Mouse (Mus musculus): Measurements from ENCODE around the gene Tfe3.

GRCm38 (mm10) chrX:7722691-7723090 lies 39.7 kb upstream of the Tfe3 start:
- no peak for TF ChIP-seq POLR2A (IDR thresholded peaks at IDR 0.05; ENCODE audit: borderline replicate concordance, extremely low read depth, low read depth, low read length)
- TF ChIP-seq CTCF (IDR thresholded peaks at IDR 0.05; ENCODE audit: insufficient read depth, low read length): no peak
